Mouse (Mus musculus) lung, adult 2 months (tissue): ENCODE measurements at regions not wholly inside any gene's neighbourhood (a gene's known extent, or its start where the extent isn't known, plus 50 kb on each side); places are given as distances from the start of the nearest gene placed in this dataset.

Experiments
- CTCF ChIP-seq: fragments of 200-500 bp; IDR thresholded peaks from 2 replicates; pipeline ENCODE4 v1.5.1; 2011; ENCODE audit warnings: mild to moderate bottlenecking, low read length, control low read depth; ENCODE audit not compliant: insufficient read depth
- POLR2A ChIP-seq: fragments of 200-500 bp; IDR thresholded peaks from 2 replicates; pipeline ENCODE4 v1.6.1; 2011; ENCODE audit warnings: low read depth, mild to moderate bottlenecking, control low read depth, low read length, borderline replicate concordance; ENCODE audit errors: extremely low read depth

GRCm38 (mm10) chr5:4303616-4304015, 111.4 kb downstream of the Mterf1b start:
- TF ChIP-seq CTCF (no peak), POLR2A (no peak)
